Mouse (Mus musculus) urinary bladder, adult 2 months (tissue): ENCODE measurements around the gene Mlh1. TPM values are rescaled to one million over a fixed set of nuclear protein-coding genes. Genes with fewer than 3 reads are reported as not detected.
A peak's percentile ranks its signal among the peaks of the same experiment; 100 is the strongest.

Experiments used
- DNase-seq: peaks from one replicate; pipeline ENCODE4 v3.0.0; 2022; ENCODE audit warnings: low spot score
- polyA plus RNA-seq: library from polyadenylated mRNA; depleted of rRNA; stranded (reverse); fragments of >200 nt; gene quantifications from 2 replicates; pipeline ENCODE4 v1.2.3, GENCODE M21; 2012; rRNA removed

Gene Mlh1
- 30.8 and 35.8 TPM in 2 replicates for polyA plus RNA-seq

DNA sequence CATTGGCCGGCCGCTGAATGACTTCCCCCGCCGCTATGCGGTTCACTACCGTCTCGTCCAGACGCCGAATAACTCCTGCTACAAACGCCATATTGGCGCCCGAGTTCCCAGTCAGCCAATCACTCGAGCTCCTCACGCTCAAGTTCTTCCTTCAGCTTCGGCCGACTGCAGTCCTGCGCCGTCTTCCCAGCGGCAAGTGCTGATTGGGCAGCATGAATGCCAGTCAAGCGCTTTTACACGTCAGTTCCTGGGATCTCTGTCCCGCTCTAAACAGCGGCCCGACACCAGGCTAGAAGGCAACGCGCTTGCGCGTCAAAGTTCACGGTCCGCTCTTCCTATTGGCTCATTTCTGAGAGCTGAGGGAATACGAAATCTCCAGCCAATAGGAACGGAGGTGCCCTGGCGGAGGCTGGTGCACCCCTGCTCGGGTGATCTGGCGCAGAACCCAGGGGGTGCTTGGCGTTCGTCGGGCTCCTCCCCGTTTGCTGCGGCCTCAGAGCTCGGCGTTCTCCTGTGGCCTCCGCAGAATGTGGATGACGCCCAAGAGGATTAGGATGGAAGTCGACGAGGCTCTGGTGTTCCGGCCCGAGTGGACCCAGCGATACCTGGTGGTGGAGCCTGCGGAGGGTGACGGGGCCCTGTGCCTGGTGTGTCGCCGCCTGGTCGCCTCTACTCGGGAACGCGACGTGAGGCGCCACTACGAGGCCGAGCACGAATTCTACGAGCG lies at the start of gene Mlh1, which contains the start of gene Epm2aip1:
TSS of gene Mlh1 (minus strand) at position 358 of the 727 bp plus-strand sequence.
TSS of gene Epm2aip1 (plus strand) at position 496 of the 727 bp plus-strand sequence.
- peak; percentile 97 for DNase-seq

DNA sequence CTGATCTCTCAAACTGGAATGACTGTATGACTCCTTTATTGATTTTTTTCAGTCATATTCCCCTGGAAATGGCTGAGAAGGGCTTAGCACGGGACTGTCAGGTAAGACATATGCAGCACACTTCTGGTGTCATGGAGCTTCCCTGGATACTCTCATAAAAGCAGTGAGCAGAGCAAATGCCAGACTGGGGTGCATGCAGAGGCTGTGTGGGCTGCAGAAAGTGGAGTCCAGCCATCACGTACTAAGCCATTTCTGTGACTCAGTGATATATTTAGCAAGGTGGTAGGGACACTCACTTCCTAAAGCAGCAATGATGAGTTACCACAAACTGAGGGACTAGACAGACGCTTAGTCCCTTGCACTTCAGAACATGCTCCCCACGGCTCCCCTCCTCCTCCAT lies 49.3 kb upstream of the Mlh1 start:
- no peak for DNase-seq

DNA sequence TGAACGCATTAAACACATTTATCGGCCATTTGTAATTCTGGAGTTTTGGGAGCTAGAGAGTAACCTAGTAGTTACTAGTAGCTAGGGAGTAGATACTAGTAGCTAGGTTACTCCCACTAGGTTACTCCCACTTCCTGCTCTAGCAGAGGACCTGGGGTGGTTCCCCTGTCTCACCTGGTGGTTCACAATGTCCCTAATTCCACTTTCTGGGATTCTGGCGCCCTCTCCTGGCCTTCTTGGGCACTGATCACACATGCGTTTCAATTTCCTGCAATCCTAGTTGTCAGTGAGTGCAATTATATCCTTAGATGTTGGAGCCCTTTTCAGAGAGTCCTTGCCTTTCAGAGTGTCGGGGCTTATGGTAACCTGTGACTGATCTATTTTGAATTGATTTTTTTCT lies 42.6 kb upstream of the Mlh1 start:
- DNase-seq, result no peak

DNA sequence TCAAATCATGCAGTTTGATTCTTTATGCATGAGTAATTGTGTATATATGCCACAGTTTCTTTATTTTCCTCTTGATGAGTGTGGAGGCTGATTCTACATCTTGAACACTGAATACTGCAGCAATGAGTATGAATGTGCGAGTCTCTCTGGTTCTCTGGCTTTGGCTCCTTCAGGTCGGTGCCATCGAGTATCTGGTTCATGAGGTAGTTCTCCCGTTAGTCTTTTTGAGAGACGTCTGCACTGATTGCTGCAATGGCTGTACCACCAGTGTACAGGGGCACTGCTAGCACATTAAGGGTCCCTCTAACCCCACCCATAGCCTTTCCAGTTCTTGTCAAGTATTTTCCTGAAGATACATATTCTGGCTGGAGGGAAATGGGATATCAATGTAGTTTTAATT lies 42.2 kb upstream of the Mlh1 start:
- no peak for DNase-seq

DNA sequence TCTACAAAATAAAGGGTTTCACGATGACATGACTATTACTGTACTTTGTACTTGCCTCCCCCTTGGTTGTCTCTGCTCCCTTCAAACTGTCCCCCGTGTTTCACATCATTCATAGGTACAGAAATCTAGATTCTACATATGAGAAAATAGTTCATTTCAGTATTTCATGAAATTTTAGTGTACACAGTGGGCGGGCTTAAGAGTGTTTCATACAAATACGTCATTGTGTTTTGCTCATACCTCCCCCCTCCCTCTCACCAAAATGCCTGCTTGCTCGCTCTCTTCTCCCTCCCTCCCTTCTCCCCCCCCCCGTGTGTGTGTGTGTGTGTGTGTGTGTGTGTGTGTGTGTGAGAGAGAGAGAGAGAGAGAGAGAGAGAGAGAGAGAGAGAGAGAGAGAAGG lies 41.7 kb upstream of the Mlh1 start:
- DNase-seq, result no peak

DNA sequence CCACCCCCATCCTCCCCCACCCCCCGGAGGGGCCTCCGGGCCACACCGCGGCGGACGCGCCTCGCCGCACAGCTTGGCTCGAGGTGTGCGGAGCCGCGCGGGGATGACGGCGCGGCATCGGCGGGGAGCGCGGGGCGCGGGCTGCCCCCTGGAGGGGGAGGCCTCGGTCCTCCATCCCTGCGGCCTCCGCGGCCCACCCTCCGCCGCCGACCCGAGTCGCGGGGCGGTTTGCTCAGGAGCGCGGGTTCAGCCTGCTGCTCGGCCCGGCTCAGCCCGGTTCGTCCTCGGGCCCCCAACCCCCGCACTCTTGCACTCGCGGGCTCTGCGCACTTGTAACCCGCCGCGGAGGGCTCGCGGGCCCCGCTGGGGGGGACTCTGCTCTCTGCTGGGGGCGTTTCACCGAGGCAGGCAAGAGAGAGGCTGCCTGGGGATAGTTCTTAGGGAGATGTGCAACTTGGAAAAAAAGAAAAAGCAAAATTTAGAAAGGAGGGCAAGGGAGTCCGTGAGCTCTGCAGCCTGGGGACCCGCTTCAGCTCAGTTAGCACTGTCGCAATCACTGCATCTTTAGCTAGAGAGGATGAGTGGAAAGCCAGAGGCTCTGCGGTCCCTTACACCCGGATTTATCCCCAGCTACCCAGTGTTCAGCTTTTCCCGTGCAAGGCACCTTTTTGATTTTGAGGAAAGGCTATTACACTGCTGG lies 41.0 kb upstream of the Mlh1 start:
- no peak for DNase-seq

DNA sequence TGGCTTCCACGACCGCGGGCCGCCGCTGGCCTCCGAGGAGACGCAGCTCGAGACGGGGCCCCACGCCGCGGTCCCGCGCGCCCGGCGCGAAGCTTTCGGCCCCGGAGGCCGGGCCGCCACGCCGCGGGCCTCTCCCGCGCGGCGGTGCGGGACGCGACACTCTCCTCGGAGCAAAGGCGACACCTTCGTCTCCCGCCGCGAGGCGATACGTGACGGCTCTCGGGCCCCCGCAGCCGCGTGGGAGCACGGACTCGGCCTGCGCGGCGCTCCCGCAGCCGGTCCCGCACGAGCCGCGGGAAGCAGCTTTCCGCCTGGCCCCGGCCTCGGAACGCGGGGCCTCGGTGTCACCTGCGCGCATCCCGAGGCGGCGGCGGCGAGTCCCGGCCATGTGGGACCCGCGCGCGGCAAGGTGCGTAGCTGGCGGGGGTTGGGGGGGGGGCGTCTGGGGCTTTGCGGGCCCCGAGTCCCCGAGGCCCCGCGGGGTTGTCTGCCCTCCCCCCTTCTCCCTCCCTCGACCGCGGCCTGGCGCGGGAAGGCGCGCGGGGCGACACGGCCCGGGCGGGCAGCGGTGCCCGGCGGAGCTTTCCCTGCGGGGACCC lies 40.4 kb upstream of the Mlh1 start:
- no peak for DNase-seq

DNA sequence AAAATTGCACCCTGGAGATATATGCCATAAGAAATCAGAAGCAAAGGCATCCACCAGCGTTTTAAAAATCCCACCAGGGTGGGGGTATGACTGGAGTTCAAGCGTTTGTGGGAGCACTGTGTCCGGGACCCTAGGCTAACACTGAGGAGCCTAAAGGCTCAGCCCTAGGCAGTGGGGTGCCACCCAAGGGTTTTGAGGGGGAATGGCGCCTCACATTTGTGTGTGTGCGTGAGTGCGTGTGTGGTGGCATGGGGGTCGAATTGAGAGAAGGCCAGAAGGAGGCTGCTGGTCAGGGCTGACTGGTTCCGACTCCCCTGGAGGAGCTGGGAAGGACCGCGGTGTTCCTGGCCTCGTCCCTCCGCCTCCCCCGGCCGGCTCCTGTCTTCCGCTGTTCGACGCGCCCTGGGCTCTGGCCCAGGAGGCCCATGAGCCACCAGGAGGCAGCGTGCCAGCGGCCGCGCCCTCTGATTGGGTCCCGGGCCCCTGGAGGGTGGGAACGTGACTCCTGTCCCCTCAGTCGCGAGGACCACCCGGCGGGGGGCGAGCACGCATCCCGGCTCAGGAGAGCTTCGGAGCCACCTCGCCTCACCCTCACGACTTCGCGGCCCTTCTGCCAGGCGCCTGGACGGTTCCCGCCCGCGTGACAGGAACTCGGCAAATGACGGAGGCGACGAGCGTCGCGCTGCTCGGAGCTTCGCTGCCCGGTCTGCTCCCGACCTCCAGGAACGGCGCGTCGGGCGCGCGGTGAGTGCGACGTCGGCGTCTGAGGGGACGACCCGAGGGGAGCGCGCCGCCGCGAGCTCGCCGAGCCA lies 39.6 kb upstream of the Mlh1 start, which contains the start of gene Trank1:
TSS of gene Trank1 (plus strand) at position 709 of the 812 bp plus-strand sequence.
- no peak for DNase-seq

DNA sequence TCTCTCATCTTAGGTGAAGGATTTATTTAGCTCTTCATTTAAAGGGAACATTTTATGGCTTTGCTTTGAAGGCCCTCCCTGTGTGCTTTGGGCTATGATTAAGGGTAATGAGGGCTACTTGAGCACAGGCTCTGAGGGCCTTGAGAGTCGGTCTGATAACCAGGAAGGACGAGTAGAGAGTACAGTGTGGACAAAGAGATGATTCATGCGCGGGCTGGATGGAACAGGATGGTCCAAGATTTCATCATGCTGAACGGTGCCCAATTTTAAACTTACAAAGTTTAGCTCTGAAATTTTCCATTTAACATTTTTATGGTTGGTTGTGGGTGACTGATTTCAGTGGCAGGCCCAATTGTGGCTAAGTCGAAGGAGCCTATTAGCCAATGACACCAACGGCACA lies 34.6 kb upstream of the Mlh1 start:
- no peak for DNase-seq

DNA sequence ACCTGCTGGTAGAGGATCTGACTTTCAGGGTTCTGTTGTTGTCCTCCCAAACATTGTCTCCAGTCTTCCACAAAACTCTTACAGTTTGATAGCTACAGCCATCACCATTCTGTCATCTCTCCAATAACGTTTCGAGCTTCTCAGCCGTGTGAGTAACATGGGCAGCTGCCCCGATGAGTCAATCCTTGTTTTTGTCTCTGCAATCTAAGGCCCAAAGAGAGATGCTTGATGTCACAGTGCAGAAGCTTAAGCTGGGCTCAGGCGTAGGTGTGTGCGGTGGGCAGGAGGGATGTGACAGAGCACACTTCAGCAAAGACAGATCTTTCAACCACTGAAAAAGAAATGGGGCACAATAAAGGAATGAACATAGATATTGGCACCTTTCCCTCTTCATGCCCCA lies 32.4 kb upstream of the Mlh1 start:
- no peak for DNase-seq

DNA sequence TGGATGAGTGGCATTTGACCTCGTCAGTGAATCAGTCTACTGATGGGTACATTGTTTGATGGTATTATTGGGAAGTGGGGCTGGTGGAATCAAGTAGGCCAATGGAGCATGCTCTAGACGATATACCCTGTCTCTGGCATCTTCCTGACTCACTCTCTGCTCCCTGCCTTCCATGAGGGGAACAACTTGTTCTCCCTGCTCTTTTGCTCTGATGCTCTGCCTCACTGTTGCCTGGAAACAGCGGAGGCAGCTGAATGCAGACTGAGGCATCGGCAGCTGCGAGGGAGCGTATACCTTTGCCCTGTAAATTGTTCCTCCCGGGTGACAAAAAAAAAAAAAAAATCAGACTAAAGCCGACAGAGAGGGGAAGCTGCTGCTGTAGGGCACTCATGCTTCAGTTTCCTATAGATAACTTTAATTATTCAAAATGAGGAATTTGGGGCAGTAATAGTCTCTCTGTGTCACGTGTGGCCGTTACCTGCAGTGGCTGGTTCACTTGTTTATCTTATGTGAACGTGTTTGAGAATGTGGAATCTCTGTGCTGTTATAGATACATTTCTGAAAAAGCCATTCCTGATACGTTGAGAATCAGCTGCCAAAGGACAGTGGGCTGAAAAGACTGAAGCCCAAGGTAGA lies 30.7 kb upstream of the Mlh1 start:
- no peak for DNase-seq

DNA sequence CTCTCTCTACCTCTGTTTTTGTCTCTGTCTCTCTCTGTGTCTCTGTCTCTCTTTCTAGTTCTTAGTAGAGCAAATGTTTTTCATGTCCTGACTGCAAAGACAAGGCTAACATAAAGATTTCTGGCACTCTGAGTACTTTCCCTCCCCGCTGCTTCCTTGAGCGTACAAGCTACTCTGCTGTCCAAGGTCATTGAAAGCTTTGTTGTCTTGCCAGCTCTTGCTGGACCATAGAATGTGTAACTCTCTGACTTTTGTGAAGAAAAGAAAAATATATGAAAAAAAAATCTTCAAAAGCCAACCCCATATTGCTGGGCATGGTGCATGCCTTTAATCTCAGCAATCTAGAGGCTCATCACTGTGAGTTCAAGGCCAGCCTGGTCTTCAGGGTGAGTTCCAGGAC lies 27.0 kb upstream of the Mlh1 start:
- DNase-seq, result no peak

DNA sequence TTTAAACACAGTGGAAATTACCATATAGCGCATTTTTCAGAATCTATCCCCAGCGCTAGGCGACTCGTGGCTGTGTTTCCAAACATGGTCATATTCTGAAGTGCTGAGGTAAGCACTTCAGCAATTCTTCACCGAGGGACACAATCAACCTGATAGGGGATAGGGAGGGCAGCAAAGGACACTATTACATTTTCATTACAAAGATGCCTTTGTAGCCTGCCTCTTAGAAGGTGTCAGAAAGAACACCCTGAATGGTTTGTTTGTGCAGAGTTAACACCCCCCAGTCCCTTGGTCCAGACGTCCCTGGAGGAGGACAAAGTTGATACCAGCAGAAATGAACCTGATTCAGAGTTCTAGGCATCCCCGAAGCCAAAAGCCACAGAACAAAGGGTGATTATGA lies 24.8 kb upstream of the Mlh1 start:
- DNase-seq, result no peak

DNA sequence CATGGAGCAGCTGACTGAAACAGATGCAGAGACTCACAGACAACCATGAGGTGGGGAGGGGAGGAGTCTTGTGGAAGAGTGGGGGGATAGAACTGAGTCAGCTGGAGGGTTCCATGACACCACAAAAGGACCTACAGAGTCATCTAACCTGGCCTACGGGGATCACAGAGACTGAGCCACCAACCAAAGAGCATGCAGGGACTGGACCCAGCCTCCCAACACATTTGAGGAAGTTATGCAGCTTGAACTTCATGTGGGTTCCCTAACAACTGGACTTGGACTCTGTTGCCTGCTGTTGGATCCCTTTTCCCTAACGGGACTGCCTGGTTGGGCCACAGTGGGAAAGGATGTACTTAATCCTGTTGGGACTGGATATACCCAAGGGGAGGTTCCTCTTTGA lies 23.7 kb upstream of the Mlh1 start:
- no peak for DNase-seq

DNA sequence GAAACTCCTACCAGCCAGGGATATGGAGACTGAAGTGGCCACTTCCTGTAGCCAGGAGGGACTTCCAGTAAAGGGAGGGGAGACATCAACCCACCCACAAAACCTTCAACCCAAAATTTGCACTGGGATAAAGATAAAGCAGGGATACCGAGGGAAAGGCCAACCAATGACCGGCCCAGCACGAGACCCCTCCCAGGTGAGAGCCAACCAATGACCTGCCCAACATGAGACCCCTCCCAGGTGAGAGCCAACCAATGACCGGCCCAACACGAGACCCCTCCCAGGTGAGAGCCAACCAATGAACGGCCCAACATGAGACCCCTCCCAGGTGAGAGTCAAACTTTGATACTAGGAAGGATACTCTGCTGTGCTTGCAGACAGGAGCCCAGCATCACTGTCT lies 23.3 kb upstream of the Mlh1 start:
- DNase-seq, result no peak

DNA sequence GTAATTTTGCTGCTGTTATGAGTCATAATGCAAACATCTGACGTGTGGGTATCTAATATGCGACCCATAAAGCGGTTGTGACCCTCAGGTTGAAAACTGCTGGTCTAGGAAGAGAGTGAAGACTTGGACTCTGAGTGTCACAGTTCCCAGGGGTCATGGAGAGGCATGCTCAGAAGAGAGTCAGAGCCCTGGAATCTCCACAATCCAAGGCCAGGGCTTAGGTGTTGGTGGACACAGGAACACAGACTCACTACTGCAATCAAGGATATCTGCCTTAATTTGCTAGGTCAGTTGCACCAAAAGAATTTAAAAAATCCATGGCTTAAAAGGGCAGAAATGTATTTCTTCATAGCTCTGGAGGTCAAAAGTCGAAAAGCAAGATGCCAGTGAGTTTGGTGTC lies 21.6 kb upstream of the Mlh1 start:
- no peak for DNase-seq

DNA sequence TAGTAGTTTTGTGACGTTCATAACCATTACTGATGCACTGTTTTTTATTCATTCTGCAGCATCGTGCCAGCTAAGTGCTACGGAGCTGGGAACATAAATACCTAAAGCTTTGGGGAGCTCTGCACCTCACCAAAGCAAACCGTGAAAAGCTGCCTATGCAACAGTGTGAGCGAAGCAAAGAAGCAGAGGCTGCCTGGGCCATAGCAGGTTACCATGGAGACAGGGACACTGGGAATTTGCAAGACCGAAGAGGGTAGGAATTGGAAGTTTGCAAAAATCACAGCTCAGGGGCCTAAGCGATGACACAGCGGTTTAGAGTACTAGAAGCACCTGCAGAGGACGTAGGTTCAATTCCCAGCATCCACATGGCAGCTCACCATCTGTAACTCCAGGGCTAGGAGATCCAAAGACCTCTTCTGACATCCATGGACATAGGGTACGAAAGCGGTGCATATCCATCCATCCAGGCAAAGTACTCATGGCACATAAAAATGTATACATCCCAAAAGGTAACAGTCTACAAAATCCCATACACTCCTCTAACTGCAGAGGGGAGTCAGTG lies 19.0 kb upstream of the Mlh1 start:
- no peak for DNase-seq

DNA sequence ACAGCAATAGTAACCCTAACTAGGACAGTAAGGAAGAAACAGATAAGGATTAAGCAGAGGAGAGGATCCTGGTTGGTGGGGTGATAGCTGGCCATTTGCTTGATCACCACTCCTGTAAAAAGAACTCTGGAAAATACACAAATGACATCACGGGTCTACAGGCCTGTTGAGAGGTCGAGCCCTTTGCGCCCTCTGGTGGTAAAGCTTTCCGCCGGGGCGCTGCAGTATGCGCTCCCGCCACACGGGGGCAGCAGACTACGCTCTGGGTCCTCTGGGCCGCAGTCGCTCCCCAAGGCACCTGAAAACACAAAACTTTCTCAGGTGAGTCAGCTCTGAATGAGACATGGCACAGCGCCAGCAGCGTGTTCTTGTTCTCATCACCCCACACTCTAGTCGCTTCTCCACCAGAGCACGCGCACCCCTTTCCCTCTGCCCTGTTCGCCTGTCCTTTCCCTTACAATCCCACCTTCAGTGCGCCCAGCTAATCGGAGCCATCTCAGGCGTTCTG lies 18.3 kb upstream of the Mlh1 start:
- DNase-seq, result peak; percentile 95

DNA sequence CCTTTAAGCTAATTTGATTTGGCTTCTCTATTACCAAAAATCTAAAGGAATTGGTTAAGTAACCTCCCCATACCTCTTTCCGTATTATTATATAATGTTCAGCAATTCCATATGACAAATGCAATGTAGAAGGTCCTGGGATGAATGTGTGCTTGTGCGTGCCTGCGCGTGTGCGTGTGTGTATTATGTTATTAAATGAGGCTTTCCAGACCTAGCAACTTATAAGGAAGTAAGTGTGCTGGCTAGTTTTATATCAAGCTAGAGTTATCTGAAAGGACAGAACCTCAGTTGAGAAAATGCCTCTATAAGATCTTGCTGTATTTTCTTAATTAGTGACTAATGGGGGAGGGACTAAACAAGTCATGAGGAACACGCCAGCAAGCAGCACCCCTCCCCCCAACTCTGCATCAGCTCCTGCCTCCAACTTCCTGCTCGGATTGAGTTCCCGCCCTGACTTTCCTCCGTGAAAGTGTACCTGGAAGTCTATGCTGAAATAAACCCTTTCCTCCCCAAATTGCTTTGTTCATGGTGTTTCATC lies 17.8 kb upstream of the Mlh1 start:
- DNase-seq, result no peak

DNA sequence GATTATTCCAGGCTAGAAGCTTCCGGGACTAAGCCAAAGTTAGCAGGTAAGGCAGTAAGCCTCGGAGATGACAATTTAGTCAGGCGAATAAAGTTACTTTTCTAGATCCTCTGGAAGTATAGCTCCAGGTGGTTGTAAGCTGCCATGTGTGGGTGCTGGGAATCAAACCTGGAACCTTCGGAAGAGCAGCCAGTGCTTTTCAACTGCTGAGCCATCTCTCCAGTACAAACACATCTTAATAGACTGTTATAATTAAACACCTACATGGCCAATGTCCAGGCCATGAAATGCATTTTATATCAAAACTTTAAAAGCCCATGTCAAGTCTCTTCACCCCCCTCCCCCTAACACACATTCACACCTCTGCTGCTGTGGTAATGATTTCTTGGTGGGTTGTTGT lies 16.4 kb upstream of the Mlh1 start:
- no peak for DNase-seq

DNA sequence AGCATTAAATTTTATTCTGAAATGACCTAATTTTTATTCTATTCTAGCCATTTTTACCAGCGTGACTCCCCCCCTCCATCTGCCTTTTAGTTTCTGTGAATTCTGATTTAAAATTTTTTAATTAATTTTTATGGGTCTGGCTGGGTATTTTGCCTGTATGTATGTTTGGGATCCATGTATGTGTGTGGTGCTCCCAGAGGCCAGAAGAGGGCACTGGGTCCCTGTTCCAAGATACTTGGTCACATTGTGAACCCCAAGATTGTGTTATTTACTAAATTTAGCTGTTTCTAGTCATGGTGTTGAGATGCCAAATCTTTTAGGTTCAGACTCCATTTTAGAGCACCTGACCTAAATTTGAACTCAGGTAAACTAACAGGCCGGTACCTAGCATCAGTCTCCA lies 14.9 kb upstream of the Mlh1 start:
- no peak for DNase-seq
